Mouse (Mus musculus) hindbrain, postnatal 0 days (tissue): ENCODE measurements at regions not wholly inside any gene's neighbourhood (a gene's known extent, or its start where the extent isn't known, plus 50 kb on each side); places are given as distances from the start of the nearest gene placed in this dataset.

Experiments
- ATAC-seq: fragments of 200-750 bp; cut with Nextera tagmentation; 2 replicates; pipeline ENCODE4 v1.8.0; 2017; ENCODE audit warnings: mild to moderate bottlenecking, moderate TSS enrichment, moderate library complexity
- DNase-seq: peaks from one replicate; pipeline ENCODE4 v3.0.0-alpha.2; 2015; ENCODE audit warnings: low spot score
- H3K27ac ChIP-seq: fragments of 300-500 bp; sonication (generic); 2 replicates; pipeline ENCODE4 v1.5.1; 2014; ENCODE audit warnings: mild to moderate bottlenecking
- H3K27me3 ChIP-seq: fragments of 300-500 bp; sonication (generic); 2 replicates; pipeline ENCODE4 v1.6.1; 2014; ENCODE audit warnings: low read length, mixed read lengths; ENCODE audit not compliant: insufficient read depth
- H3K36me3 ChIP-seq: fragments of 300-500 bp; sonication (generic); 2 replicates; pipeline ENCODE4 v1.6.1; 2014; ENCODE audit warnings: low read length, mixed read lengths; ENCODE audit not compliant: insufficient read depth
- H3K4me1 ChIP-seq: fragments of 300-500 bp; sonication (generic); 2 replicates; pipeline ENCODE4 v1.6.1; 2014; ENCODE audit warnings: antibody characterized with exemption, low read length, mixed read lengths; ENCODE audit not compliant: insufficient read depth
- H3K4me2 ChIP-seq: fragments of 300-500 bp; sonication (generic); 2 replicates; pipeline ENCODE4 v1.6.1; 2014; ENCODE audit warnings: low read depth, mild to moderate bottlenecking, low read length, moderate library complexity, mixed read lengths
- H3K4me3 ChIP-seq: fragments of 300-500 bp; sonication (generic); 2 replicates; pipeline ENCODE4 v1.5.1; 2014; ENCODE audit warnings: low read length
- H3K9ac ChIP-seq: fragments of 300-500 bp; sonication (generic); replicated peaks from 2 replicates; pipeline ENCODE4 v1.6.1; 2014; ENCODE audit warnings: mild to moderate bottlenecking, low read length, moderate library complexity, mixed read lengths
- H3K9me3 ChIP-seq: fragments of 300-500 bp; sonication (generic); 2 replicates; pipeline ENCODE4 v1.6.1; 2016; ENCODE audit warnings: low read length, mixed read lengths
- CTCF ChIP-seq: IDR thresholded peaks from 2 replicates; pipeline ENCODE4 v1.5.1; 2016; ENCODE audit warnings: antibody characterized with exemption, control low read depth, low read depth
- WGBS: fragments of 180-500 bp; shearing (Covaris S2); extraction: QIAGEN DNeasy Blood & Tissue Kit; methylation state at CpG from one replicate; pipeline ENCODE4 v1.1.7; 2014; 5-methylcytosine and 5-hydroxymethylcytosine counted together

- Histone ChIP-seq H3K4me1 (no peaks in the 10 kb centered on the region), H3K27ac (no peak overlapping the region), H3K27me3 (no peaks in the 10 kb centered on the region), H3K4me3 (no peak overlapping the region), H3K9me3 (no peaks in the 10 kb centered on the region), H3K9ac (no peak overlapping the region), H3K4me2 (no peak overlapping the region), H3K36me3 (no peaks in the 10 kb centered on the region)
- ATAC-seq (no peak), DNase-seq (no peak)
- TF ChIP-seq CTCF, result no peak
Observed at GRCm38 (mm10) chr8:76799998-76800397, 99.2 kb upstream of the Nr3c2 start.

GRCm38 (mm10) chr8:76823456-76823855, 75.8 kb upstream of the Nr3c2 start:
- ATAC-seq, result no peak
- Histone ChIP-seq H3K9ac (no peak overlapping the region), H3K36me3 (no peaks in the 10 kb centered on the region), H3K27ac (no peak overlapping the region), H3K9me3 (no peaks in the 10 kb centered on the region), H3K4me2 (no peak overlapping the region), H3K27me3 (no peaks in the 10 kb centered on the region), H3K4me1 (no peaks in the 10 kb centered on the region), H3K4me3 (no peak overlapping the region)
- no peak for TF ChIP-seq CTCF
- DNase-seq, result no peak
- WGBS, result 83% methylated on average over 2 of the region's 2 CpGs
